Comparison of ENCODE assay signal across 12 mouse cellular contexts in genomic region chr6:143068181-143068915, GRCm38 (mm10). TPM values are rescaled to one million over a fixed set of nuclear protein-coding genes. Genes with fewer than 3 reads are reported as not detected.
DNase-seq lines count a peak whose midpoint lies in the region; ATAC-seq lines count a peak whose summit lies in the region.
"Had no signal": no experiment of that assay in that cellular context is flagged by ENCODE, and none has a peak within 500 bp of the region (broad histone marks: within the 10 kb centered on the region; RNA-seq: fewer than 3 reads in every experiment).

No protein-coding gene starts in this region.

- WGBS in stomach, embryonic 15.5 days, result 57% methylated on average over 9 of the region's 9 CpGs
- WGBS in forebrain, embryonic 12.5 days, result 80% methylated on average over 9 of the region's 9 CpGs

- ATAC-seq in stomach, embryonic 15.5 days (ENCODE audit: insufficient read depth, low FRiP score, low read depth), result peak; percentile 92
- no peak for ATAC-seq in forebrain, embryonic 12.5 days (ENCODE audit: low FRiP score)
- ATAC-seq: forebrain, embryonic 14.5 days had no signal

- no peaks in the 10 kb centered on the region for H3K4me1 ChIP-seq in stomach, embryonic 15.5 days
- H3K4me1 ChIP-seq in forebrain, embryonic 12.5 days, result 0 out of 2 replicates have a peak, but pooled peaks cover 4% of the 10 kb centered on the region

- H3K9ac ChIP-seq in stomach, embryonic 15.5 days, result no peak overlapping the region
- H3K9ac ChIP-seq in forebrain, embryonic 12.5 days, result no peak overlapping the region

- no peak overlapping the region for H3K27ac ChIP-seq in stomach, embryonic 15.5 days
- no peak overlapping the region for H3K27ac ChIP-seq in forebrain, embryonic 12.5 days
- H3K27ac ChIP-seq: heart, adult 2 months had no signal

- H3K36me3 ChIP-seq in stomach, embryonic 15.5 days, result peaks cover 4% of the 10 kb centered on the region; the same call in 1 of the 2 replicates
- peaks cover 17% of the 10 kb centered on the region for H3K36me3 ChIP-seq in forebrain, embryonic 12.5 days (replicated peaks)

- no peak overlapping the region for H3K4me3 ChIP-seq in stomach, embryonic 15.5 days (replicated peaks)
- H3K4me3 ChIP-seq in forebrain, embryonic 12.5 days (replicated peaks), result no peak overlapping the region
- H3K4me3 ChIP-seq: heart, adult 2 months had no signal

- H3K27me3 ChIP-seq in stomach, embryonic 15.5 days (replicated peaks), result no peaks in the 10 kb centered on the region
- H3K27me3 ChIP-seq in forebrain, embryonic 12.5 days, result no peaks in the 10 kb centered on the region

- no peaks in the 10 kb centered on the region for H3K9me3 ChIP-seq in stomach, embryonic 15.5 days
- no peaks in the 10 kb centered on the region for H3K9me3 ChIP-seq in forebrain, embryonic 12.5 days

- DNase-seq in spleen, adult 12 weeks (ENCODE audit: low spot score), result peak; percentile 25
- no peak for DNase-seq in spleen, adult 18-20 months
- peak; percentile 39 for DNase-seq in T-cell, adult 2 months (ENCODE audit: low spot score)
- peak; percentile 58 for DNase-seq in induced T-regulatory cell, adult 2 months (ENCODE audit: low read depth)
- no peak for DNase-seq in kidney, adult 11 months
- DNase-seq: heart, adult 2 months; kidney, adult 2 months; thymus, postnatal 4 days had no signal

- H3K4me2 ChIP-seq in stomach, embryonic 15.5 days, result no peak overlapping the region
- H3K4me2 ChIP-seq in forebrain, embryonic 12.5 days, result no peak overlapping the region
- H3K4me2 ChIP-seq: midbrain, embryonic 11.5 days had no signal

RNA-seq across cellular contexts. Expression of gene C2cd5, which starts 31.6 kb away (rescaled TPM):
- polyA plus RNA-seq in stomach, embryonic 15.5 days (2015; fragmentation: Nextera tagmentation; extraction: Ambion mirVana), result 22.6 and 22.8 TPM in 2 replicates
- 44.6 and 46.0 TPM in 2 replicates for polyA plus RNA-seq in forebrain, embryonic 12.5 days (2016; fragmentation: Nextera tagmentation; extraction: Ambion mirVana)

Comparison
In these comparisons a context has a peak if more than half of its experiments do, and no peak if none do; other contexts are left out.
1. DNase-seq: peak in spleen, adult 12 weeks (single experiment), T-cell, adult 2 months (single experiment) and induced T-regulatory cell, adult 2 months (single experiment); none in spleen, adult 18-20 months (0 of 2) and kidney, adult 11 months (single experiment).